Mouse (Mus musculus): ENCODE measurements at regions not wholly inside any gene's neighbourhood (a gene's known extent, or its start where the extent isn't known, plus 50 kb on each side); places are given as distances from the start of the nearest gene placed in this dataset.
"Not testable (repeated sequence)": the region's sequence is repeated elsewhere in the genome, so short reads cannot be mapped to it uniquely, and the experiment has no call there.

DNA sequence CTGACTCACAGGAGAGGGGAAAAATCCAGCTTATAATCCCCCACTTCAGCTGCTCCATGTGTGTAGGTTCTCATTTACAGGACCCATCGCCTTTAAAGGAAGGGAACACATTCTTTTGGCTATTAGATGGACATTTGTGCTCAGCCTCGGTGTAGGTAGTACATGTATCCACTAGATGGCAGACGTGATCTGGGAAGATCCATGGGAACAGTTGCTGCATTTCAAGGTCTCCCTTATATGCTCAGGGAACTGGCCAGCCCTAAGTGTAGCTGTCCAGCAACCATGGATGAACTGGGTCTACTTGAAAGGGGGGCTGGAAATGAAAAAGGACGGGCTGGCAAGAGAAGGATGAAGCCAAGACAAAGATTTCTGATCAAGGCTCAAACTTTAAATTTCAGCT, 124.0 kb downstream of the Akain1 start:
- DNase-seq (ENCODE audit: low spot score): peak; percentile 5

- DNase-seq (ENCODE audit: low spot score): not testable (repeated sequence)
These were observed 132.0 kb downstream of the Akain1 start for GRCm38 (mm10) chr17:69571070-69571669.

DNA sequence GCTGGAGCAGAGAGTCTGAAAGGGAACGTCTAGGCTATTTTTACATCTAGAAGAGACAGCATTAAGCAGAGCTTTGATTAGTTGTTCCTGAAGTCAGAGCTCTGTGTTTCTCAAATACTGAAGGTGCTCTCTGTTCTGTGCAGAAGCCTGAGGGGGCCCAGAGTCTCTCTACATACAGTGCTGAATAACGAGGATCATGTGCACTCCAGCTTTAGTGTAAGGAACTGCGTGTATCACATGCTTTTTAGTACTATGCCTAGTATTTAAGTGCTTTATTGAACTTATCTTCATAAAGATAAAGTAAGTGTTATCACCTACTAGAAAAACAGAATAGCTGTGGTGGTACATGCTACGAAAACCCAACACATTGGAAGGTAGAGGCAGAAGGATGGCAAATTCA, 151.4 kb downstream of the Akain1 start:
- no peak for DNase-seq (ENCODE audit: low spot score)

DNA sequence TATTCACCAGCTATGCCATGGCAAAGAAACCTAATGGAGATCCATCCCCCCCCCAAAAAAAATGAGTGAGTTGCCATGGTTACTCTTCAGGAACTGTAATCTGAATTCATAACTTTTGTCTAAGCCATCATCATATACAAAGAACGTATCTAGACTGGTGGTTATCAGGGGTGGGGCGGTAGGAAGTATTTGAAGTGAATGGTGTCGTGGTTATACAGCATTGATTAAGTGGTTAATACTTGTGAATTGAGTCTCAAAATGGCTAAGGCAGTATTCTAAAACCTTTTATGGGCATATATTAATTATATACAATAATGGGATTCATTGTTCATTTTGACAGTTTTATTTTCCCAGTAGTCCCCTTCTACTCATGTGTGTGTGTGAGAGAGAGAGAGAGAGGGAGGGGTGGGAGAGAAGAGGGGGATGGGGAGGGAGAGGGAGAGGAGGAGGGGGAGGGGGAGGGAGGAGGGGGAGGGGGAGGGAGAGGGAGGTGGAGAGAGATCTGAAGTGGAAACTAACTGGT, 158.7 kb downstream of the Akain1 start:
- DNase-seq (ENCODE audit: low spot score): no peak

DNA sequence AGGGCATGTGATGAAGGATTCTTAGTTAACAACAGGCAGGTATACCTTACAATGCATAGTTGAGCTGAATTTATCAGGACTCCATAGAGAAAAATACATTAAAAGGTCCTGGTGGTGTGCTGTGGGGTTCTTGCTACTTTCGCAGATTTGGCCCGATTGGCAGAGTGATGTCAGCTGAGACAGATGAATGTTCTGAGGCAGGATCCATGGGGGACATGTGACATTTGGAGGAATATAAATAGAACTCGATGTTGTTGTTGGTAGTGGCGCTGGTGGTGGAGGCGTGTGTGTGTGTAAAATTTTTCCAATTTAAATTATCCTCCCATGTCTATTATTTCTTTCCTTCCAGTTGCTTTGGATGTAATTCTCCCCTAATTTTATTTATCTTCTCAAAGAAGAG, 159.3 kb downstream of the Akain1 start:
- DNase-seq (ENCODE audit: low spot score): no peak

- no peak for DNase-seq (ENCODE audit: low spot score)
These were observed 164.5 kb downstream of the Akain1 start for GRCm38 (mm10) chr17:69603596-69603995.

GRCm38 (mm10) chr17:69604698-69605097, 165.6 kb downstream of the Akain1 start:
- DNase-seq (ENCODE audit: low spot score): no peak

DNA sequence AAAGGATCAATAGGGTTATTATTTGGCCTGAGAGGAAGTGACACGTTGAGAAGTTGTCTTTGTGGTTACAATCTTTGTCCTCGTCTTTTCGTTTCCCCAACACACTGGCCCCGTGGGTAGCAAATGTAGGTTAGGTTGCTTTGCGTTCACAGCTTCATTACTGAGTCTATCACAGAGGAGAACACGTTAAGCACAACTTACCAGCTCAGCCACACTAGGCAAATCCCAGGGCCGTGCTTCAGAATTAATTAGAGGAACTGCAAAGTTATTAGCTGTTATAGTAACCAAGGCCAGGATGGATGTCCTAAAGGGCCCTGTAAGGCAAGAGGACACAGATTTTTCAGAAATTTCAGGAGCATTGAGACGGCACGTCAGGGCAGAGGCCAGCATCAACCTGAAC, 166.3 kb downstream of the Akain1 start:
- DNase-seq (ENCODE audit: low spot score): no peak

DNA sequence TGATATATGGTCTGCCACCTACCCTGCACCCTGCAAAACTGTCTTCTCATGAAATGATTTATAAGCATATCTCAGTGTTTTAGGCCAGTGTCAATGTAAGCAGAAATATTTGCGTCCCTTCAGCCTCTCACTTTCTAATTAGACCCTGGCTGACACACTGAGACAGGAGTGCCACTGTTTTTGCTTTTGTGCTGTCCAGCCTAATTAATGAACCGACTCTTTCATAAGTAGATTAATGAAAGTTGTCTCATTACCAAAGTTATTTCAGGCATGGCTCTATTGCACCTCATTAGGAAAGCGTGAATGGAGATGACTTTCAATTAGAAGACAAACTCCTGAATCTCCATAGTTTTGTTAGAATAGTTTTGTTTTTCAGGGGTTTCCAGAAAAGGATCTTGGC, 192.3 kb downstream of the Akain1 start:
- DNase-seq (ENCODE audit: low spot score): no peak

DNA sequence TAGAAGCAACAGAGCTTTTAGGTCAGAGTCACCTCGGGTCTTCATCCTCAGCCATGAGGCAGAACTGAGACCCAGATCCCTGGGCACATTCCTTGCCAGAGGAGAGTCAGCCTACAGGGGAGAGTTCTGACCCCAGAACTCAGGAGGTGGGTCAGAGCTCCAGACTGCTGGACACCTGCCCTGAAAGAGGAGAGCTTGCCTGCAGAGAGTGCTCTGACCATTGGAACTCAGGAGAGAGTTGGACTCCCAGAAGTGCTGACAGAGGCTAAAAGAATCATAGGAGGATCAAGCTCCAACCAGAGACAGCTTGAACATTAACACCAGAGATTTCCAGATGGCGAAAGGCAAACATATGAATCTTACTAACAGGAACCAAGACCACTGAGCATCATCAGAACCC, 211.4 kb downstream of the Akain1 start:
- not testable (repeated sequence) for DNase-seq (ENCODE audit: low spot score)

- DNase-seq (ENCODE audit: low spot score): no peak
These were observed 215.5 kb downstream of the Akain1 start for GRCm38 (mm10) chr17:69654586-69654985.

DNA sequence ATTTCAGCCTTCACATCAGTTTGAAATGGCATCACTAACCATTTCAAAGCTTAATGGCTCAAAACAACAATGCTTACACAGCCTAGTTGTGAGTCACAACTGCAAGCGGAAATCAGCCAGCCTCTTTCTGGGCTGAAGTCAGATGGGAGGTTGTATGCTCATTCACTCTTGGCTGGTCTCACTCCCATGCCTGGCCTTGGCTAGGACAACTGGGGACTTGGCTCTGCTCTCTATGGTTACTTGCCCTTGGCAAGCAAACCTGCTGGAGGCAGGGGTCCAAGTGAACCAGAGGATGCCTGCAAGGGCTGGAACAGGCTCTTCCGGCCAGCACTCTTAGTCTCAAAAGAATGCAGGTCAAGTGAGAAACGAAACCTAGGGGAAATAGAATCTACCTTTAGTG, 233.4 kb downstream of the Akain1 start:
- DNase-seq (ENCODE audit: low spot score): peak; percentile 8

DNA sequence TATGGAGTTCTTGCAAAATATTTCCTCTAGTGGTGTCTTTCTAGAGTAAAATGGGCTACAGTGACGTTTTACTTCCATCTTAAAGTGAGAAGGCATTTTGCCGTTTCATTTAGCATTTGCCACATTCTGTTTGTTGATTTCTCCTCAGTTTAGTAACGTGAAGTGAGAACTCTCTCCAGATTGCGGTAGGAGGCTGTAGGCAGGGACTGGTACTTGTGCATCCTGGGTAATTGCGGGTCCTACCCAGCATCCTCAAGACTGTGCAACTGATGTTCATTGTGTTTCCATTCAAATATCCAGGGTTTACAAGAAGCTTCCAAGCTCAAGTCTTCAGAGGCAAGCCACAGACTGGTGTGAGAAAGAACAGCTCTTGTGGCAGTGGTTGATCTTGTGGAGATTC, 244.0 kb downstream of the Akain1 start:
- no peak for DNase-seq (ENCODE audit: low spot score)

DNA sequence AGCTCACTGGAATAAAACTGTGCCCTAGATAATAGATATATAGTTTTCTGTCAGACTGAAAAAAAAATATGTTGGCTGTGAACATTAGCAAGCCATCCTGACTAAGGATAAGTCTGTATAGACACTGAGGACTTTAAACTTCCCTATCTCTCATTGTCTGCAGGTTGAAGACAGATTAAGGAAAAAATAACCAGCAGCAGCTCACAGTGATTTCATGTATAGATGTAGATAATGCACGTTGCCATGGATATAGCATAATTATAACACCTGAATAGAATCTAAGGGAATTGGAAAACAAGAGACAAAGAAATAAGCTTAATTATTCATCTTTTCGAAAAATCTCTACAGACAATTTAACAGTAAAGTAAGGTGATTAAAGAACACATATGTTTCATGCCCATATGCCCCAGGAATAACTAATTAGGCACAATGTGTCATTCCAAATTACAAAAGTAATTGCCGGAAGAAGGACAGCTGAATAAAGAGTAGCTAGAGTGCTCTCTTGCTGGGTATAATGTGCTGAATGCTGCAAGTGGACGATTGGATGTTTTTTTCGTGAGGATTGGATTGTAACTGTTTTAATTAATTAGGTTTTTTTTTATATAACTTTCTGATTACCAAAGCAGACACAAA, 246.6 kb downstream of the Akain1 start:
- DNase-seq (ENCODE audit: low spot score): no peak

DNA sequence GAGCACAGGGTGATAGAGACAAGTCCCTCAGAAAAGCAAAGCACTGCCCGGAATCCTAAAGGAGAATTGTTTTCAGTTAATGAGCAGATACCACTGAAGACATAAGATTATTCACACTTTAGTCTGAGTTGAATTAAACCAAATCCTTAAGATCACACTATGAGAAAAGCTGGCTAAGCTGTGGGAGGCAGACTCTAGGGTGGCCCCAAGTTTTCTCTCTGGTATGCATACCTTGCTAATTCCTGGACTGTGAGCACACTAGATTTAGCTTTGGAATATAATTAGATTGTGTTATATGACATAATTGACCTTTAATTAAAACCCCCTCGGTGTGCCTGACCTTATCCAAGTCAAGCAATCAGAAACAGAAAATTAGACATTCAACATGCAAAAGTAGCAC, 247.3 kb downstream of the Akain1 start:
- no peak for DNase-seq (ENCODE audit: low spot score)

- DNase-seq (ENCODE audit: low spot score): no peak
These were observed 256.2 kb downstream of the Akain1 start for GRCm38 (mm10) chr17:69695341-69695740.

- DNase-seq (ENCODE audit: low spot score): no peak
These were observed 241.5 kb upstream of the Dlgap1 start for GRCm38 (mm10) chr17:69727325-69727724.

DNA sequence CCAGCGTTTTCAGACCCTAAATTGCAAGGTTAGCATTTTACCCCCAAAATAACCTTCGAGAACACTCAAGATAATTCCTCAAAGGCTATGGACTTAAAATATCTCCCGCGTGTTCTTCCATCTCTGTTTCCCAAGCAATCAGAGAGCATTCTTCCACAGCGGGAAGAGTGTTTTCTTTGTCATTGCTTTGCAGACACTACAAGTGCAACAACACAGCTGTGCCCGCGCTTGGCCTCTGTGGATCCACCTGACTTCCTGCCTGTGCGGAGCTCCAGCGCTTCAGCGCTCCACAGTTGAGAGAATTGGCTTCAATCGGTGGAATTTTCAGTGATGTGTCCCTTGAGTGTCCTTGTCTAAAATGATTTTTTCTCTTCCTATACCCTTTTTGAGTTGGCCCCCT, 235.9 kb upstream of the Dlgap1 start:
- no peak for DNase-seq (ENCODE audit: low spot score)

DNA sequence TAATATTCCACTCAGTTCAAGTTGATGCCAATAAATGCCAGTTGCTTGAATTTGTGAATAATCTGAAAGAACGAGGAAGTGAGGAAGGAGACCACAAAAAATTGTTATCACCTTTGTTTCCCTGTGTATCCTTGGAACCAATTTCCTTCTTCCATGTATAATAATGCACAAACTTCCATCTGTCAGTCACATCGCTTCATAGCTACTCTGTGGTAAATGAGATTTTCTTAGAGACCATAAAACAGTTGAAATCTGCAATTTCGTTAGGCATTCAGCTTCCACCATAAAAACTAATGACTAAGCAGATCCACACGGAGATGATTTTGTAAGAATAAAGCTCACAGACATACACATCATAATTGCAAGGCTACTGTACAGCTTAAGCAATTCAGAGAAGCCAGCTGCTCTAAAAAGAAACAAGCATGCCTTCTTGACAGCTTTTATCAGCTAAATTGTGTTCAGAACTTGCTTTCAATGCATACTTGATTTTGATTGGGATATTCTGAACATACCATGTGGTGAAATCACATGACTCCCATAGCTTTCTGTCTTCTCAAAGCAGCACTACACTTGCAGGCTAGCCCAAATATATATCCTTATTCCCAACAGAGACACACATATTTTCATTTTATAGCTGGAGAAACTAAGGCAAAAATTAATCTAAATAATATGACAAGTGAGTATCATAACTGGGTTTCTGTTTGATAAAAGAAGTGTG, 232.3 kb upstream of the Dlgap1 start:
- DNase-seq (ENCODE audit: low spot score): no peak

DNA sequence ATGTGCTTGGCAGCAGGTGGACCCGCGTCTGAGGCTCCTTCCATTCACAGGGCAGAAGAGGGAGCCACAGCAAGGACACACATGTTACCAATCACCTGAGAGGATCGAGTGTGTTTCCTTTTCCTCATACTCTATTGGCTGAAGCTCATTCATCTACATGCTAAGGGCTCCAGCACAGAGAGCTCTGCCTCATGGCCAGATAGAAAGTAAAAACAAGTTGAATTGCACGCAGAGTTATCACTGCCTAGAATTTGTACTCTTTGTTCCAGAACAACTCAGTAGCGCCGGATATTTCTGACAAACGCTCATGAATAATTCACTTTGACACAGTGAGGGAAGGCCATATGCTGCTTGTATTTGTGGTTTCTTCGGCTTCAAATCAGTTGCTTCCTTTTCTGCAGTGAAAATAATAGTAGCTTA, 199.9 kb upstream of the Dlgap1 start:
- DNase-seq (ENCODE audit: low spot score): no peak

GRCm38 (mm10) chr17:69770046-69770445, 198.8 kb upstream of the Dlgap1 start:
- DNase-seq (ENCODE audit: low spot score): no peak

GRCm38 (mm10) chr17:69781201-69781600, 187.7 kb upstream of the Dlgap1 start:
- DNase-seq (ENCODE audit: low spot score): no peak

- DNase-seq (ENCODE audit: low spot score): no peak
These were observed 181.9 kb upstream of the Dlgap1 start for GRCm38 (mm10) chr17:69786985-69787384.
